Mouse (Mus musculus) thymus, adult 2 months (tissue): ENCODE data around the gene Disc1.

Source experiments
- CTCF ChIP-seq: fragments of 200-500 bp; IDR thresholded peaks from 2 replicates; pipeline ENCODE4 v1.5.1; 2012; ENCODE audit warnings: mild to moderate bottlenecking, control low read depth, low read length, moderate library complexity, borderline replicate concordance; ENCODE audit not compliant: control insufficient read depth, poor library complexity, insufficient read depth; ENCODE audit errors: extremely low read depth
- POLR2A ChIP-seq: fragments of 200-500 bp; IDR thresholded peaks from 2 replicates; pipeline ENCODE4 v1.6.1; 2012; ENCODE audit warnings: mild to moderate bottlenecking, low read length, control low read depth, moderate library complexity; ENCODE audit not compliant: control insufficient read depth, poor library complexity, insufficient read depth; ENCODE audit errors: extremely low read depth

GRCm38 (mm10) chr8:125198420-125199196, 144.6 kb downstream of the Disc1 start:
- no peak for TF ChIP-seq CTCF
- no peak for TF ChIP-seq POLR2A
